Mouse (Mus musculus) stomach, embryonic 14.5 days (tissue): ENCODE data around the gene Kcng1. TPM values are rescaled to one million over a fixed set of nuclear protein-coding genes. Genes with fewer than 3 reads are reported as not detected.
A peak's percentile ranks its signal among the peaks of the same experiment; 100 is the strongest.

Source experiments
- ATAC-seq: fragments of 200-750 bp; cut with Nextera tagmentation; 2 replicates; pipeline ENCODE4 v1.8.0; 2017; ENCODE audit warnings: low read depth, moderate TSS enrichment; ENCODE audit not compliant: insufficient number of reproducible peaks, insufficient read depth, low FRiP score
- H3K27ac ChIP-seq: fragments of 300-500 bp; sonication (generic); 2 replicates; pipeline ENCODE4 v1.5.1; 2014; ENCODE audit warnings: mild to moderate bottlenecking, low read length, moderate library complexity, mixed read lengths
- H3K27me3 ChIP-seq: fragments of 300-500 bp; sonication (generic); 2 replicates; pipeline ENCODE4 v1.6.1; 2014; ENCODE audit warnings: low read length, control low read depth, mixed read lengths; ENCODE audit not compliant: control insufficient read depth, insufficient read depth
- H3K36me3 ChIP-seq: fragments of 300-500 bp; sonication (generic); 2 replicates; pipeline ENCODE4 v1.6.1; 2014; ENCODE audit warnings: mild to moderate bottlenecking, control low read depth, low read length, moderate library complexity, mixed read lengths; ENCODE audit not compliant: control insufficient read depth, insufficient read depth
- H3K4me1 ChIP-seq: fragments of 300-500 bp; sonication (generic); 2 replicates; pipeline ENCODE4 v1.6.1; 2014; ENCODE audit warnings: low read length, control low read depth, mixed read lengths; ENCODE audit not compliant: control insufficient read depth, insufficient read depth
- H3K4me2 ChIP-seq: fragments of 300-500 bp; sonication (generic); replicated peaks from 2 replicates; pipeline ENCODE4 v1.6.1; 2014; ENCODE audit warnings: low read depth, low read length, control low read depth
- H3K4me3 ChIP-seq: fragments of 300-500 bp; sonication (generic); 2 replicates; pipeline ENCODE4 v1.5.1; 2014; ENCODE audit warnings: low read depth, low read length, control low read depth
- H3K9ac ChIP-seq: fragments of 300-500 bp; sonication (generic); replicated peaks from 2 replicates; pipeline ENCODE4 v1.6.1; 2014; ENCODE audit warnings: low read depth, mild to moderate bottlenecking, control low read depth, low read length, moderate library complexity, mixed read lengths
- H3K9me3 ChIP-seq: fragments of 300-500 bp; sonication (generic); 2 replicates; pipeline ENCODE4 v1.6.1; 2016; ENCODE audit warnings: low read depth, low read length, control low read depth; ENCODE audit not compliant: control insufficient read depth
- WGBS: fragments of 180-500 bp; shearing (Covaris S2); extraction: QIAGEN DNeasy Blood & Tissue Kit; methylation state at CpG from one replicate; pipeline ENCODE4 v1.1.7; 2014; 5-methylcytosine and 5-hydroxymethylcytosine counted together
- polyA plus RNA-seq: library from polyadenylated mRNA; unstranded; fragments of >200 nt; fragmentation: Nextera tagmentation; extraction: Ambion mirVana; gene quantifications from 2 replicates; pipeline ENCODE4 v1.2.1, GENCODE M21; 2014

Kcng1 gene
- polyA plus RNA-seq: 7.1 and 7.4 TPM in 2 replicates

DNA sequence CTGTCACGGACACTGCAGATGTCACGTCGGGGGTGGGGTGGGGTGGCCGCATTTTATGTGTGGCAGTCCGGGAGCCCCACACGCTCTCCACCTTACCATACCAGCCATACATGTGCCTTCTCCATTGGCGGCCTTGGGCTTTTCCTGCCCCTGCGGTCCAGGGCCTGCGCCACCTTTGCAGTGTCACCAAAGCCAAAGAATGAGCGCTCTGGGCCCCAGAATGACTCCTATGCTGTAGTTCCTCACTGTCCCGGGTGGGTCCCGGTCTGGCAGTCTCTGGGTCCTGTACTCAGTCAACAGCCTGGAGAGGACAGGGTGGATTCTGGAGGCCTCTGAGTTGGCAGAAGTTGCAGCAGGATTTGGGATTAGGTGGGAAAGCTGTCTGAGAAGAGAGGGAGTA lies at the start of gene Kcng1:
Kcng1 (minus strand) TSS at position 155 of the 400 bp plus-strand sequence.
- H3K27me3 ChIP-seq: 0 out of 2 replicates have a peak, but pooled peaks cover 4% of the 10 kb centered on the region
- no peaks in the 10 kb centered on the region for H3K36me3 ChIP-seq
- H3K4me2 ChIP-seq: peak within 1 kb of the TSS; percentile 97
- 20% methylated on average over 12 of the region's 12 CpGs for WGBS
- no peaks in the 10 kb centered on the region for H3K9me3 ChIP-seq
- H3K4me3 ChIP-seq: peak within 1 kb of the TSS; percentile 58
- peak; percentile 14; the same call in 1 of the 2 replicates for ATAC-seq
- H3K27ac ChIP-seq: no peak within 1 kb of the TSS
- 0 out of 2 replicates have a peak, but pooled peaks cover 5% of the 10 kb centered on the region for H3K4me1 ChIP-seq
- H3K9ac ChIP-seq: no peak within 1 kb of the TSS

DNA sequence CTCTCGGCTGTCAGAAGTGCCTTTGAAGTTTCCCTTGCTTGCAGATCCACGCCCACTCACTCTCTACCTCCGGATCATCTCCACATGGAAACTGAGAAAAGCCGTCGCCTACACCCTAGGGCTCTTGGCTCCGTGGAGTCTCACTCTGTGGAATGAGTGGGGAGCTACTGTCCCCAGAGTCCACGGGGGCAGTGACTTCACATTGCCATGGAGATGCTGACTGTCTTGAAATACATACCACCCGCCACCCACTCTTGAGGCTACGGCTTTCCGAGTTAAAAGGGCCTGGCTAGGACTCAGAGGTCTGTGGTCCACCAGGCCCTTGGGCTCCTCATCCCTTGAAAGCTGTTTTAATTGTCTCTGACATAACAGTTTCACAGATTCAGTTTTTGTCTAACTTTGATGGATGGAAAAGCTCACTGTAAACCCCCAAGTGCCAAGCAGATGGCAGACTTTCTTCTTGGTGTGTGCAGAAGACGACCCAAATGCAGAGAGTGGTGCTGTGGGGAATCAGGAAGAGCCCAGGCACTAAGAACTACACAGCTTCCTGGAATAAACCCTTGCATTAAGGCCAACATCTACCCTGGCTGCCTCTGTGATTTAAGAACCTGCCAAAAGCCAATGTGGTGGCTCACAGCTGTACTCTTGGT lies 49.0 kb upstream of the Kcng1 start:
- Histone ChIP-seq H3K36me3 (no peaks in the 10 kb centered on the region), H3K4me2 (no peak overlapping the region), H3K27ac (no peak overlapping the region), H3K27me3 (no peaks in the 10 kb centered on the region), H3K4me1 (peaks cover 24% of the 10 kb centered on the region), H3K9me3 (no peaks in the 10 kb centered on the region), H3K4me3 (no peak overlapping the region), H3K9ac (no peak overlapping the region)
- 58% methylated on average over 11 of the region's 11 CpGs for WGBS
- no peak for ATAC-seq

GRCm38 (mm10) chr2:168321716-168322374 lies 40.3 kb upstream of the Kcng1 start:
- H3K9me3 ChIP-seq: no peaks in the 10 kb centered on the region
- H3K36me3 ChIP-seq: no peaks in the 10 kb centered on the region
- H3K4me1 ChIP-seq: peaks cover 8% of the 10 kb centered on the region; the same call in 1 of the 2 replicates
- H3K27me3 ChIP-seq: no peaks in the 10 kb centered on the region
- H3K9ac ChIP-seq: no peak overlapping the region
- H3K4me2 ChIP-seq: no peak overlapping the region
- H3K4me3 ChIP-seq: no peak overlapping the region
- no peak for ATAC-seq
- H3K27ac ChIP-seq: peak overlapping the region; percentile 76
- 53% methylated on average over 10 of the region's 10 CpGs for WGBS

GRCm38 (mm10) chr2:168320388-168321182 lies 39.0 kb upstream of the Kcng1 start:
- Histone ChIP-seq H3K36me3 (no peaks in the 10 kb centered on the region), H3K4me1 (peaks cover 9% of the 10 kb centered on the region; the same call in 1 of the 2 replicates), H3K4me2 (no peak overlapping the region), H3K4me3 (no peak overlapping the region), H3K27me3 (no peaks in the 10 kb centered on the region), H3K9ac (no peak overlapping the region), H3K27ac (peak overlapping the region; percentile 80; the same call in 1 of the 2 replicates), H3K9me3 (no peaks in the 10 kb centered on the region)
- no peak for ATAC-seq
- WGBS: 36% methylated on average over 17 of the region's 17 CpGs

DNA sequence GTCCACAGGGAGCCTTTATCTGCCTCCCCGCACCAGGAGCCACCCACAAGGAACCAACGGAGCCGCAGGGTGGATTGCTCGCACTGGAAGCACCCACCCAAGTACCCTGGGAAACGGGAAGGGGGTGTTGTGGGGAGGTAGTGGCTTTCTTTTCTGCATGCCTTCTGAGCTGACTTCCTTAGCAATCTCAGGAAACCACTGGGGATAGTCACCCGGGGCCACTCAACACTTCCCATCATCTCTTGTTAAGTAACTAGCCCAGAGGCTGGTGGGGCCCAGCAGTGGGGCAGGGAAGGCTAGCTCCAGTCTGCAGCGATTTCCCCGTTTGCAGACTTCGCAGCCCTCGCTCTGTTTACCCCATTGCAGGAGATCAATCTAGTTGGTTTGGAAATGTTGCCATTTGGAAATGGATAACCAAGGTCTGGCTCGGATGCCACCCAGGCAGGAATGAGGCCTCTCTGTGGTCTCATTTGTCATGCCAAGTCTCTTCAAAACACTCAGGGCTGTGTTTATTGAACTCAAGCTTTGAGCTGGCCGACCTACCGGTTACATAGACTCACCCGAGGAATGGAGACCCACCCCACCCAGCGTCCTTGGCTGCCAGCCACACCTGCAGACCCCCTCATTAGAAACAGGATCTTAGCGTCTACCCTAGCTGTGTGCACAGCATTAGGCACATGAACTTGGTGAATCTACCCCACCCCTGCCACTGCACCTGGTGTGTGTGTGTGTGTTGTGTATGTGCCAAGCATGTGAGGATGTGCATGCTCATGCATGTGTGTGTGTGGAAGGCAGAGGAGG lies 33.3 kb upstream of the Kcng1 start:
- H3K4me1 ChIP-seq: peaks cover 14% of the 10 kb centered on the region; the same call in 1 of the 2 replicates
- no peak overlapping the region for H3K4me2 ChIP-seq
- H3K36me3 ChIP-seq: no peaks in the 10 kb centered on the region
- H3K9ac ChIP-seq: no peak overlapping the region
- H3K9me3 ChIP-seq: no peaks in the 10 kb centered on the region
- no peak for ATAC-seq
- H3K27me3 ChIP-seq: no peaks in the 10 kb centered on the region
- 13% methylated on average over 16 of the region's 16 CpGs for WGBS
- peak overlapping the region; percentile 35; the same call in 1 of the 2 replicates for H3K27ac ChIP-seq
- H3K4me3 ChIP-seq: no peak overlapping the region

- H3K9me3 ChIP-seq: no peaks in the 10 kb centered on the region
- no peak overlapping the region for H3K27ac ChIP-seq
- ATAC-seq: no peak
- H3K9ac ChIP-seq: no peak overlapping the region
- no peak overlapping the region for H3K4me3 ChIP-seq
- H3K4me1 ChIP-seq: peaks cover 14% of the 10 kb centered on the region; the same call in 1 of the 2 replicates
- WGBS: 47% methylated on average over 4 of the region's 4 CpGs
- no peak overlapping the region for H3K4me2 ChIP-seq
- no peaks in the 10 kb centered on the region for H3K36me3 ChIP-seq
- H3K27me3 ChIP-seq: no peaks in the 10 kb centered on the region
Measured at GRCm38 (mm10) chr2:168312504-168312903, 31.0 kb upstream of the Kcng1 start.

GRCm38 (mm10) chr2:168311006-168311405 lies 29.5 kb upstream of the Kcng1 start:
- Histone ChIP-seq H3K36me3 (no peaks in the 10 kb centered on the region), H3K27me3 (no peaks in the 10 kb centered on the region), H3K4me1 (peaks cover 14% of the 10 kb centered on the region; the same call in 1 of the 2 replicates), H3K4me2 (no peak overlapping the region), H3K4me3 (no peak overlapping the region), H3K9ac (no peak overlapping the region), H3K9me3 (no peaks in the 10 kb centered on the region), H3K27ac (no peak overlapping the region)
- 93% methylated on average over 16 of the region's 16 CpGs for WGBS
- ATAC-seq: no peak

DNA sequence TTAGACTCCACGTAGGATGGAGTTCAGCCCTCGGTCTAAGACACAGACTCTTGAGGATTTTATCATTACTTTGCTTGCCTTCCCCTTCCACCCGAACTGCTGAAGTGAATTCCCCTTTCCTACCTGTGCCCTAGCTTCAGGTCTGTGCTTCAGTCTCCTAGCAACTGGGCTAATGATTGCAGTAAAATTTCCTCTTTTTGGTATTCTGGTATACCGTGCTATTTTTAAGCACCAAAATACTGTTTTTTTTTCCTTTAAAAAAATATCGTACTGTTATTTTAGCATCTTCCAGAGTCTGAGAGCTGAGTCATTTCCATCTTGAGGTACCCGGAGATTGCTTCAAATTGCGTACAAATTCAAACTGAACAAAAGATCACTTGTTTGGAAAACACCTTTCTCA lies 27.4 kb upstream of the Kcng1 start:
- H3K27ac ChIP-seq: no peak overlapping the region
- no peaks in the 10 kb centered on the region for H3K27me3 ChIP-seq
- no peak overlapping the region for H3K4me2 ChIP-seq
- no peak overlapping the region for H3K9ac ChIP-seq
- H3K36me3 ChIP-seq: no peaks in the 10 kb centered on the region
- H3K4me1 ChIP-seq: no peaks in the 10 kb centered on the region
- H3K4me3 ChIP-seq: no peak overlapping the region
- ATAC-seq: no peak
- H3K9me3 ChIP-seq: no peaks in the 10 kb centered on the region
- WGBS: 50% methylated on average over 7 of the region's 7 CpGs
